ENCODE assay signal across 25 mouse cellular contexts in genomic region chr1:110977484-110977883, GRCm38 (mm10). TPM values are rescaled to one million over a fixed set of nuclear protein-coding genes. Genes with fewer than 3 reads are reported as not detected.
DNase-seq lines count a peak whose midpoint lies in the region; ATAC-seq and TF ChIP-seq lines count a peak whose summit lies in the region.
"Had no signal": no experiment of that assay in that cellular context is flagged by ENCODE, and none has a peak within 500 bp of the region (broad histone marks: within the 10 kb centered on the region; RNA-seq: fewer than 3 reads in every experiment).

Cdh19 (minus strand) TSS chr1:110977584.

- no peak within 1 kb of the TSS for H3K4me3 ChIP-seq in embryonic facial prominence, embryonic 12.5 days
- H3K4me3 ChIP-seq in embryonic facial prominence, embryonic 10.5 days: no peak within 1 kb of the TSS
- no peak within 1 kb of the TSS for H3K4me3 ChIP-seq in hindbrain, postnatal 0 days (ENCODE audit: low read length)
- H3K4me3 ChIP-seq in hindbrain, embryonic 12.5 days: no peak within 1 kb of the TSS
- no peak within 1 kb of the TSS for H3K4me3 ChIP-seq in liver, adult 2 months (ENCODE audit: insufficient read depth, low read depth, low read length)
- H3K4me3 ChIP-seq in liver, embryonic 11.5 days (ENCODE audit: low read depth, low read length): no peak within 1 kb of the TSS
- no peak within 1 kb of the TSS for H3K4me3 ChIP-seq in cerebellum, adult 2 months (replicated peaks; ENCODE audit: insufficient read depth, low read depth, low read length)
- H3K4me3 ChIP-seq: embryonic facial prominence, embryonic 15.5 days; erythroblast, embryonic 14.5 days; forebrain, embryonic 10.5 days; heart, adult 2 months; heart, embryonic 12.5 days; hindbrain, embryonic 13.5 days; intestine, embryonic 15.5 days had no signal

- no peak within 1 kb of the TSS for H3K9ac ChIP-seq in embryonic facial prominence, embryonic 12.5 days
- H3K9ac ChIP-seq in hindbrain, postnatal 0 days (replicated peaks; ENCODE audit: low read length): no peak within 1 kb of the TSS
- no peak within 1 kb of the TSS for H3K9ac ChIP-seq in hindbrain, embryonic 12.5 days
- H3K9ac ChIP-seq in liver, adult 2 months (ENCODE audit: low read depth, low read length): no peak within 1 kb of the TSS
- H3K9ac ChIP-seq in liver, embryonic 11.5 days (ENCODE audit: low read depth, low read length): no peak within 1 kb of the TSS
- H3K9ac ChIP-seq: embryonic facial prominence, embryonic 15.5 days; heart, embryonic 12.5 days; hindbrain, embryonic 13.5 days; intestine, embryonic 15.5 days had no signal

- 10% methylated on average over 2 of the region's 2 CpGs for WGBS in embryonic facial prominence, embryonic 12.5 days
- WGBS in embryonic facial prominence, embryonic 10.5 days: 14% methylated on average over 2 of the region's 2 CpGs
- 39% methylated on average over 2 of the region's 2 CpGs for WGBS in hindbrain, postnatal 0 days
- WGBS in hindbrain, embryonic 12.5 days: 34% methylated on average over 2 of the region's 2 CpGs
- 54% methylated on average over 2 of the region's 2 CpGs for WGBS in liver, adult 2 months
- 63% methylated on average over 2 of the region's 2 CpGs for WGBS in liver, embryonic 11.5 days
- WGBS in cerebellum, adult 2 months: 39% methylated on average over 2 of the region's 2 CpGs

- ATAC-seq in embryonic facial prominence, embryonic 12.5 days (ENCODE audit: insufficient number of reproducible peaks, insufficient read depth, low FRiP score, low TSS enrichment): no peak
- ATAC-seq in hindbrain, postnatal 0 days: no peak
- ATAC-seq in hindbrain, embryonic 12.5 days (ENCODE audit: low FRiP score): no peak
- no peak for ATAC-seq in liver, embryonic 11.5 days (replicated peaks; ENCODE audit: low FRiP score)
- ATAC-seq: activated CD4-positive, CD25-positive, alpha-beta regulatory T cell, adult 4 months; CD4-positive, CD25-positive, alpha-beta regulatory T cell, adult 4 months; forebrain, embryonic 14.5 days; intestine, embryonic 15.5 days; Patski had no signal

- no peaks in the 10 kb centered on the region for H3K4me1 ChIP-seq in embryonic facial prominence, embryonic 12.5 days
- no peaks in the 10 kb centered on the region for H3K4me1 ChIP-seq in embryonic facial prominence, embryonic 10.5 days
- no peaks in the 10 kb centered on the region for H3K4me1 ChIP-seq in hindbrain, postnatal 0 days (ENCODE audit: insufficient read depth, low read length)
- no peaks in the 10 kb centered on the region for H3K4me1 ChIP-seq in hindbrain, embryonic 12.5 days
- no peaks in the 10 kb centered on the region for H3K4me1 ChIP-seq in liver, adult 2 months (ENCODE audit: control insufficient read depth, insufficient read depth, low read length)
- no peaks in the 10 kb centered on the region for H3K4me1 ChIP-seq in liver, embryonic 11.5 days (replicated peaks; ENCODE audit: control insufficient read depth, insufficient read depth, low read length)
- no peaks in the 10 kb centered on the region for H3K4me1 ChIP-seq in cerebellum, adult 2 months (ENCODE audit: control insufficient read depth, insufficient read depth, low read length)
- H3K4me1 ChIP-seq: embryonic facial prominence, embryonic 15.5 days; heart, embryonic 12.5 days; hindbrain, embryonic 13.5 days; intestine, embryonic 15.5 days had no signal

- H3K79me2 ChIP-seq in liver, adult 2 months (ENCODE audit: control insufficient read depth, insufficient read depth, low read length): no peaks in the 10 kb centered on the region

- no peaks in the 10 kb centered on the region for H3K27me3 ChIP-seq in embryonic facial prominence, embryonic 12.5 days
- H3K27me3 ChIP-seq in embryonic facial prominence, embryonic 10.5 days (replicated peaks; ENCODE audit: low read depth, poor library complexity, severe bottlenecking): no peaks in the 10 kb centered on the region
- no peaks in the 10 kb centered on the region for H3K27me3 ChIP-seq in hindbrain, postnatal 0 days (ENCODE audit: insufficient read depth, low read length)
- H3K27me3 ChIP-seq in hindbrain, embryonic 12.5 days: no peaks in the 10 kb centered on the region
- no peaks in the 10 kb centered on the region for H3K27me3 ChIP-seq in liver, adult 2 months (ENCODE audit: control insufficient read depth, insufficient read depth, low read length)
- no peaks in the 10 kb centered on the region for H3K27me3 ChIP-seq in liver, embryonic 11.5 days (replicated peaks; ENCODE audit: control insufficient read depth, insufficient read depth, low read length)
- H3K27me3 ChIP-seq in cerebellum, adult 2 months (ENCODE audit: control insufficient read depth, insufficient read depth, low read length): no peaks in the 10 kb centered on the region
- H3K27me3 ChIP-seq: embryonic facial prominence, embryonic 15.5 days; heart, embryonic 12.5 days; hindbrain, embryonic 13.5 days; intestine, embryonic 15.5 days; Patski had no signal

- H3K27ac ChIP-seq in embryonic facial prominence, embryonic 12.5 days: no peak within 1 kb of the TSS
- H3K27ac ChIP-seq in embryonic facial prominence, embryonic 10.5 days (replicated peaks): no peak within 1 kb of the TSS; the same call in 1 of the 2 replicates
- H3K27ac ChIP-seq in hindbrain, postnatal 0 days: no peak within 1 kb of the TSS
- H3K27ac ChIP-seq in hindbrain, embryonic 12.5 days: no peak within 1 kb of the TSS
- H3K27ac ChIP-seq in liver, adult 2 months (replicated peaks; ENCODE audit: insufficient read depth, low read depth, low read length): no peak within 1 kb of the TSS
- H3K27ac ChIP-seq in liver, embryonic 11.5 days (ENCODE audit: low read depth, low read length): no peak within 1 kb of the TSS
- H3K27ac ChIP-seq in cerebellum, adult 2 months (ENCODE audit: insufficient read depth, low read length): no peak within 1 kb of the TSS; the same call in 1 of the 2 replicates
- H3K27ac ChIP-seq: embryonic facial prominence, embryonic 15.5 days; forebrain, embryonic 10.5 days; heart, adult 2 months; hindbrain, embryonic 13.5 days; intestine, embryonic 15.5 days had no signal

- TF ChIP-seq POLR2A in liver, adult 2 months (IDR thresholded peaks at IDR 0.05; ENCODE audit: extremely low read depth, insufficient read depth, low read length): no peak
- no peak for TF ChIP-seq POLR2A in cerebellum, adult 2 months (IDR thresholded peaks at IDR 0.05; ENCODE audit: borderline replicate concordance, insufficient read depth, low read length)

- no peaks in the 10 kb centered on the region for H3K9me3 ChIP-seq in embryonic facial prominence, embryonic 12.5 days
- no peaks in the 10 kb centered on the region for H3K9me3 ChIP-seq in embryonic facial prominence, embryonic 10.5 days
- H3K9me3 ChIP-seq in hindbrain, postnatal 0 days (ENCODE audit: low read length): no peaks in the 10 kb centered on the region
- H3K9me3 ChIP-seq in hindbrain, embryonic 12.5 days (replicated peaks): no peaks in the 10 kb centered on the region
- no peaks in the 10 kb centered on the region for H3K9me3 ChIP-seq in liver, embryonic 11.5 days (ENCODE audit: control insufficient read depth, low read length)
- H3K9me3 ChIP-seq: embryonic facial prominence, embryonic 15.5 days; forebrain, embryonic 10.5 days; G1E; heart, embryonic 12.5 days; hindbrain, embryonic 13.5 days; intestine, embryonic 15.5 days had no signal

- DNase-seq in embryonic facial prominence, embryonic 10.5 days (ENCODE audit: low spot score): no peak
- no peak for DNase-seq in hindbrain, postnatal 0 days (ENCODE audit: low spot score)
- peak; percentile 46 for DNase-seq in liver, adult 2 months (ENCODE audit: extremely low read depth, low read depth, low spot score)
- DNase-seq in liver, embryonic 11.5 days (ENCODE audit: low spot score): no peak
- no peak for DNase-seq in cerebellum, adult 2 months
- DNase-seq: adrenal gland, postnatal 14 days; B cell, adult 2 months; cerebellum, adult 18-20 months; cerebellum, postnatal 10 days; heart, adult 2 months; heart, postnatal 10 days; heart, postnatal 4 days had no signal

- no peak for TF ChIP-seq CTCF in hindbrain, postnatal 0 days (IDR thresholded peaks at IDR 0.05; ENCODE audit: low read depth)
- TF ChIP-seq CTCF in liver, adult 2 months (IDR thresholded peaks at IDR 0.05; ENCODE audit: low read depth, low read length): no peak
- TF ChIP-seq CTCF in cerebellum, adult 2 months (IDR thresholded peaks at IDR 0.05; ENCODE audit: borderline replicate concordance, insufficient read depth, low read depth, low read length): no peak

- H3K4me2 ChIP-seq in embryonic facial prominence, embryonic 12.5 days (replicated peaks): 0 out of 2 replicates have a peak within 1 kb of the TSS, but pooled peaks have one; percentile 5
- H3K4me2 ChIP-seq in hindbrain, postnatal 0 days (ENCODE audit: low read depth, low read length): peak within 1 kb of the TSS; percentile 18; the same call in 1 of the 2 replicates
- no peak within 1 kb of the TSS for H3K4me2 ChIP-seq in hindbrain, embryonic 12.5 days (replicated peaks)
- H3K4me2 ChIP-seq in liver, embryonic 11.5 days: no peak within 1 kb of the TSS
- H3K4me2 ChIP-seq: embryonic facial prominence, embryonic 15.5 days; heart, embryonic 12.5 days; hindbrain, embryonic 13.5 days; intestine, embryonic 15.5 days had no signal

- no peaks in the 10 kb centered on the region for H3K36me3 ChIP-seq in embryonic facial prominence, embryonic 12.5 days
- no peaks in the 10 kb centered on the region for H3K36me3 ChIP-seq in embryonic facial prominence, embryonic 10.5 days (replicated peaks)
- H3K36me3 ChIP-seq in hindbrain, postnatal 0 days (ENCODE audit: insufficient read depth, low read length): no peaks in the 10 kb centered on the region
- no peaks in the 10 kb centered on the region for H3K36me3 ChIP-seq in hindbrain, embryonic 12.5 days
- H3K36me3 ChIP-seq in liver, adult 2 months (ENCODE audit: control insufficient read depth, insufficient read depth, low read length): no peaks in the 10 kb centered on the region
- H3K36me3 ChIP-seq in liver, embryonic 11.5 days (ENCODE audit: control insufficient read depth, insufficient read depth, low read length): no peaks in the 10 kb centered on the region
- H3K36me3 ChIP-seq: embryonic facial prominence, embryonic 15.5 days; forebrain, embryonic 10.5 days; G1E; heart, embryonic 12.5 days; hindbrain, embryonic 13.5 days; intestine, embryonic 15.5 days had no signal

RNA-seq across cellular contexts. Expression of gene Cdh19, which starts in this region (rescaled TPM):
- polyA plus RNA-seq in embryonic facial prominence, embryonic 12.5 days (2016; fragmentation: Nextera tagmentation; extraction: Ambion mirVana): 1.9 and 2.0 TPM in 2 replicates
- 0.88 and 1.3 TPM in 2 replicates for polyA plus RNA-seq in embryonic facial prominence, embryonic 10.5 days (2016; fragmentation: Nextera tagmentation; extraction: Ambion mirVana)
- total RNA-seq in hindbrain, postnatal 0 days (2014; rRNA removed): 1.0 and 1.1 TPM in 2 replicates
- 0.19 and 0.39 TPM in 2 replicates for polyA plus RNA-seq in hindbrain, postnatal 0 days (2015; fragmentation: Nextera tagmentation; extraction: Ambion mirVana)
- 1.1 and 1.4 TPM in 2 replicates for polyA plus RNA-seq in hindbrain, embryonic 12.5 days (2016; fragmentation: Nextera tagmentation; extraction: Ambion mirVana)
- total RNA-seq in liver, adult 2 months (2014; rRNA removed): 0.09 and 0.13 TPM in 2 replicates
- not detected in 2 replicates for polyA plus RNA-seq in liver, adult 2 months (2012; rRNA removed)
- 0.18 and 0.26 TPM in 2 replicates for polyA plus RNA-seq in liver, embryonic 11.5 days (2014; fragmentation: Nextera tagmentation; extraction: Ambion mirVana)
- polyA plus RNA-seq in cerebellum, adult 2 months (2012; rRNA removed): 5.5 and 6.2 TPM in 2 replicates
- polyA plus RNA-seq: activated CD4-positive, CD25-positive, alpha-beta regulatory T cell, adult 4 months; CD4-positive, CD25-positive, alpha-beta regulatory T cell, adult 4 months; erythroblast, embryonic 14.5 days; forebrain, embryonic 14.5 days; G1E; Patski had no signal

Comparison
In these comparisons a context has a peak if more than half of its experiments do, and no peak if none do; other contexts are left out.
1. H3K4me2 ChIP-seq: peak in embryonic facial prominence, embryonic 12.5 days (single experiment) and hindbrain, postnatal 0 days (single experiment); none in hindbrain, embryonic 12.5 days (single experiment) and liver, embryonic 11.5 days (single experiment).
2. Peak in DNase-seq in liver, adult 2 months; RNA of the gene not detected or under 1 TPM.